Mouse (Mus musculus): ENCODE results near the gene Vmn1r222.

DNA sequence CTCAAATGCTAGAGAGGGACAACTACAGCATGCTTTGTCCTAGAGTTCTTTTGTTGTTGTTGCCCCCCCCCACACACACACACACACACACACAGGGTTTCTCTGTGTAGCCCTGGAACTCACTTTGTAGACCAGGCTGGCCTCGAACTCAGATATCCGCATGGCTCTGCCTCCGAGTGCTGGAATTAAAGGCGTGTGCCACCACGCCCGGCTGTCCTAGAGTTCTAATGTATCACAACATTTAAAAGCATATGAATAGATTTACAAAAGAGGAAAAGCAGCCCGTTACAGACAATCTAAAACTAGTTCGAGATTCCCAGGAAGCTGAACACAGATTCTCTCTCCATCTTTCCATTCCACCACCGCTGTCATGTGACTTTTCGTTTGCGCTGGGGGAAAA lies 33.9 kb upstream of the Vmn1r222 start:
- TF ChIP-seq CTCF (IDR thresholded peaks at IDR 0.05; ENCODE audit: low read depth) (no peak), EP300 (IDR thresholded peaks at IDR 0.05; ENCODE audit: low read depth) (no peak)

All from heart, postnatal 0 days (tissue).